Mouse (Mus musculus) E14TG2a.4 (cell line): ENCODE measurements around the gene Pak4.

Source experiments
- CTCF ChIP-seq: conservative IDR thresholded peaks from 2 replicates; pipeline ENCODE4 v1.5.1; 2014; ENCODE audit warnings: low read length
- NANOG ChIP-seq: IDR thresholded peaks from 2 replicates; pipeline ENCODE4 v1.6.1; 2014; ENCODE audit warnings: borderline replicate concordance, low read length, mixed read lengths

- peak; percentile 64 for TF ChIP-seq CTCF
- no peak for TF ChIP-seq NANOG
Measured at GRCm38 (mm10) chr7:28601029-28601428, 3.0 kb upstream of the Pak4 start.
